Mouse (Mus musculus): ENCODE results near the gene Gm49405. TPM values are rescaled to one million over a fixed set of nuclear protein-coding genes. Genes with fewer than 3 reads are reported as not detected.
"Not testable (repeated sequence)": the region's sequence is repeated elsewhere in the genome, so short reads cannot be mapped to it uniquely, and the experiment has no call there.

The Gm49405 gene
- total RNA-seq, 4 experiments from 2014 or later: 0.86 to 2.4 (median 1.7) TPM

- no peak for DNase-seq (ENCODE audit: low spot score in 2 of 2)
Measured at GRCm38 (mm10) chr19:4013066-4013465, 12.6 kb downstream of the Gm49405 start.

DNA sequence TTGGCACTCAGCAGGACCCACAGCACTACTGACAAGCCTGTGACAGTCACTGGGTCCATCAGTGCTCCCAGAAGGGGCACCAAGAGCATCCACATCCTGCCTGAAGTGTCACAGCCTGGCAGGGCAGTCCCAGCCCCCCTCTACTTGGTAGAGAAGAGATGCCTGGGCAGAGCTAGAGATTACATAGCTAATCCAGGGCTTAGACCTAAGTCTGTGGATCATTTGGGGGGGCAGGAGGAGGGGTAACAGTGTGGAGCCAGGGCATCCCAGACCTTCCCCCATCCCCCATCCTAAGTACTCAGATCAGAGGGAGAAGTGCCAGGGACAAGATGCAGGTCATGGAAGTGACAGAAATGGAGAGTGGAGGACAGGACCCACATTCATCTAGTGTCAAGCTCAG is 14.4 kb downstream of the Gm49405 start:
- no peak for DNase-seq (ENCODE audit: low spot score in 2 of 2)

- DNase-seq (ENCODE audit: low spot score in 2 of 2): no peak
Measured at GRCm38 (mm10) chr19:4015635-4016034, 15.2 kb downstream of the Gm49405 start.

GRCm38 (mm10) chr19:4017921-4018587 is 17.6 kb downstream of the Gm49405 start:
- DNase-seq (ENCODE audit: low spot score in 2 of 2): no peak

- DNase-seq (ENCODE audit: low spot score in 2 of 2): peak; percentile 78 to 84
Measured at GRCm38 (mm10) chr19:4018743-4019583, 18.5 kb downstream of the Gm49405 start.

DNA sequence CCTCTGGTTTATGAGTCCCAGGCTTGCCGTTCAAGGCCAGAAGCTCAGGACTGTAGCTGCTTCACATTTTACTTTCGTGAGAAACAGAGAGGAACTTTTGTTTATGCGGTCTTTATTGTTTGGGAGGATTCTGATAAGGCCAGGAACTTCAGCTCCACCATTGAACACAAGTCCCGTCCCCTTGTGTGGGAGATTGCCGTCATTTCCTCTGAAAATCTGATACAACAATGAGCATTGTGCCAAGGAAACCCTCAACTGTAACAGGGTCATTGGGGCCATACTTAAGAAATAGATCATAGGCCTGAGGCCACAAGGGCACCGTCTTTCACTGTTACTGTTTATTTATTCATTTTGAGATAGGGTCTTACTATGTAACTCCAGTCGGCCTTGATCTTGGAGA is 22.8 kb downstream of the Gm49405 start:
- no peak for DNase-seq (ENCODE audit: low spot score in 2 of 2)

- DNase-seq (ENCODE audit: low spot score in 2 of 2): no peak
Measured at GRCm38 (mm10) chr19:4027576-4027975, 27.1 kb downstream of the Gm49405 start.

DNA sequence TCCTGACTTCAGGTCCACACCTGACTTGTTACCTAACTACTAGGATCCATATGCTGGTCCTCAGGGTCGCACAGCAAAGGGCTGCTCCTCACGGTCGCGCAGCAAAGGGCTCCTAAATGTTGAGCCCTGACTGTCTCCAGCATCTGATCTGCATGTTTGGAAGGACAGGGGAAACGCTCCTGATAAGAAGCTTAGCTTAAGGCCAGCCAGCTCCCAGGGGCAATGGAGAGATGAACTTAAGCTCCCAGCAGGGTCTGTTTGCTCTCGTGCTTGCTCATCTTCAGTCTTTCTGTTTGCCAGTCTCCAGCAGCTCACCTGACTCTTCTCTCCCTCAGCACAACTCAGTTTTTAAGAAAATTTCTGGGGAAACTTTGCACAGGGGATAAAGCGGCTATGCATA is 32.2 kb downstream of the Gm49405 start:
- DNase-seq (ENCODE audit: low spot score in 2 of 2): no peak

DNA sequence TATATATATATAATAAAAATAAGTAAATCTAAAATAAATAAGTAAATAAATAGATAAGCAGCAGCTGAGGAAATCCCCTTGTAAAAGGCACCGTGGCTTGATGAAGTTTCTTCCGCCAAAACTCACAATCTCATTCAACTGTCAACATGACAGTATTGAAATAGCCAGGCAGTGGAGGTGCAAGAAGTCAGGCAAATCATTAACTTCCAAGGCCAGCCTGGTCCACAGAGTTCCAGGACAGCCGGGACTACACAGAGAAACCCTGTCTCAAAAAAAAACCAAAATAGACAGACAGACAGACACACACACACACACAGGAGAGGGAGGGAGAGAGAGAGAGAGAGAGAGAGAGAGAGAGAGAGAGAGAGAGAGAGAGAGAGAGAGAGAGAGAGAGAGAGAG is 32.9 kb downstream of the Gm49405 start:
- DNase-seq (ENCODE audit: low spot score in 2 of 2): no peak

DNA sequence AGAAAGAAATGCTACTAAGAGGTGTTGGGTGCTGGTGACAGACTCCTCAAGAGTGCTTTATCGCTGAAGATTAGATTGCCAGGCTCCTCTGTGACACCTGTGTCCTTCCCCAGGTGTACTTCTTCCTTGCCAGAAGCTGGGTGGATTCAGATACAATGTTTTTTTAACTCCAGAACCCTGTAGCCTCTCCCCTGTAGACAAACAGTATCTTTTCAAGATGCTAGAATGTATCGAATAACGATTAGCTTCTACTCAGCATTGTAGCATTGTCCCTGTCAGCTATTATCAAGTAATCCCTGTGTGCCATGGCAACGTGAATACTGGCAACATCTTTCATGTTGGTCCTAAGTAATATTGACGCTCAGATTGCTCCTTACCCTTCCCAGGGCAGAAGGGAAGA is 33.3 kb downstream of the Gm49405 start:
- DNase-seq (ENCODE audit: low spot score in 2 of 2): no peak

DNA sequence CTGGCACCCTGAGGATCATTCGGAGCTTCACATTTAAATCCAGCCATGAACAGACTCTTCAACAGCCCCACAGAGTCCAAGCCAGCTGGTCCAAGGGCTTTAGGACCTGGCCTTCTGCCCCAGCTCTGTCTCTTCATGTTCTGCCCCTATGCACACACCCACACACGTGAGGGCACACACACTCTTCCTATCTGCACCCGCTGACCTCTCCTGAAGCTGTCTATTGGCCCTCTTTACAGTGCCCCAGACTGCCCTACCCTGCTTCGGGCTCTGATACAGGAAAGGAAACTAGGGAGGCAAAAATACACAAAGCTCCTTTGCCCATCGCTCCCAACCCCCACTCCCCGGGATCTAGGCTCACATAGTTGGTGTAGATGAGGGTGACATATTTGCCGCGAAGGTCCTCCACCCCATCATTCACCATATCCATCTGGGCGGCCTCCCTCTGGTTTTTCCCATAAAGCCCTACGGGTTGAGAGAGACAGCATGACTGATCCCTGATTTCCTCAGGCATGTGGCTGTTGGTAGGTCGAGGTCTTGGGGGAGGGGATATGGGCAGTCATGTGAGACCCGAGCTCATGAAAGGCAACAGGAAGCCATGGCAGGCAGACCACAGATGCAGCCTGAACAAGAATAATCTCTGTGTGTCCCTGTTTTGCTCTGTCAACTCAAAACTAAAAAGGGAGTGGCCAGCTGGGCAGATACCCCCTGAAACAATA is 36.1 kb downstream of the Gm49405 start:
- DNase-seq (ENCODE audit: low spot score in 2 of 2): no peak

- DNase-seq (ENCODE audit: low spot score in 2 of 2): not testable (repeated sequence)
Measured at GRCm38 (mm10) chr19:4037154-4037787, 36.8 kb downstream of the Gm49405 start.

DNA sequence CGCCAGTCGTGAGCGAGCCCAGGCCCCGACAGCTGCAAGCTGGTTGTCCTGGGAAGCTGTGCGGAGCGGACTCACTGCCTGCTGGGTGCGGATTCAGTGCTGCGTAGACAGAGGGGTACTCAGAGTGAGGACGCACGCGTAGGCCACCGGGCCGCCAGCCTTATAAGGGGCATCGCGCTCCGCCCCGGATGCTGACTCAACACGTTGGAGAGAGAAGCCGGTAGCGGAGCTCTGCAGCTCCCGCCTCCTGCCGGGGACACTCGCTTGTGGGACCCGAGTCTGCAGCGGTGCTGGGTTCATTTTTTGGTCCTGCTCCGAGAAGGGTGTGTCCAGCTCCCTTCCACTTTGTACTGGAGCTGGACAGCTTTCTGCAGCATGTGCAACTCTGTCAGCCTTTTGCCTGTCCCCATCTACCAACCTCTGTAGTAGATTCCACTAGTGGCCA is 37.4 kb downstream of the Gm49405 start, which contains the start of gene Gstp1:
Gene Gstp1, minus strand, starts transcription at position 198 of the 445 bp plus-strand sequence.
- DNase-seq (ENCODE audit: low spot score in 2 of 2): peak; percentile 88 to 91

GRCm38 (mm10) chr19:4040941-4041340 is 40.5 kb downstream of the Gm49405 start:
- not testable (repeated sequence) for DNase-seq (ENCODE audit: low spot score in 2 of 2)

DNA sequence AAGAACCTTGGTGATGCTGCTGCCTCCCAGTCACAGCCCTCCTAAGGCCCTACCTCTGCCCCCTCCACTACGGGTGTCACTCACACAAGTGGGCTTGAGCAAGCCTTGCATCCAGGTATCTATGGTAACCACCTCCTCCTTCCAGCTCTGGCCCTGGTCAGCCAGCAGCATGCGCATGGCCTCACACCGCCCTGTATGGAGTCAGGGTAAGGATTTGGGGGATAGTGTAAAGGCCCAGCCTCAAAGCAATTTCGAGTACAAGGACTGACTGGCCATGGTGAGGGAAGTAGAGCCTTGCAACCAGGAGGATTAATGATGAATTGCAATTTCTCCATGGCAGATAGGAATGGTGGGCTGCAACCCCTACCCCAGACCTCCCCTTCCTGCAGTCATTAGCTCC is 41.1 kb downstream of the Gm49405 start:
- DNase-seq (ENCODE audit: low spot score in 2 of 2): not testable (repeated sequence)

GRCm38 (mm10) chr19:4042124-4042523 is 41.7 kb downstream of the Gm49405 start:
- no peak for DNase-seq (ENCODE audit: low spot score in 2 of 2)

DNA sequence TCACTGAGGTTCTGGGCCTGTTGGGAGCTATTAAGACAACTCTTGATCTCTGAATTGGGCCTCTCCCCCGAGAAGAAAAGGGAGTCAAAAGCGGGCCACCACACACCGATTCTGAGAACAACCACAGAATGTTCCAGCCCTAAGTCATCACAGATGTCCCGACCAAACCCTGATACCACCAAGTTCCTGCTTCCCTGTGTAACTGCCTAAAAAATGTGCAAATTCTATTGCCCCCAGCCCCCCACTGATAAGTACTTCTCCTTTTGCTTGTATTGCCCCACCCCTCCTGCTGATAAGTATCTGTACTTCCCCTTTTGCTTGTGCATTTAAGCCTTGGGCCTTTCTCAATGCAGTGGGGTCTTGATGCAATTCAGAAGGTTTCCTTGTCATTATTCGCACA is 43.7 kb downstream of the Gm49405 start:
- not testable (repeated sequence) for DNase-seq (ENCODE audit: low spot score in 2 of 2)

DNA sequence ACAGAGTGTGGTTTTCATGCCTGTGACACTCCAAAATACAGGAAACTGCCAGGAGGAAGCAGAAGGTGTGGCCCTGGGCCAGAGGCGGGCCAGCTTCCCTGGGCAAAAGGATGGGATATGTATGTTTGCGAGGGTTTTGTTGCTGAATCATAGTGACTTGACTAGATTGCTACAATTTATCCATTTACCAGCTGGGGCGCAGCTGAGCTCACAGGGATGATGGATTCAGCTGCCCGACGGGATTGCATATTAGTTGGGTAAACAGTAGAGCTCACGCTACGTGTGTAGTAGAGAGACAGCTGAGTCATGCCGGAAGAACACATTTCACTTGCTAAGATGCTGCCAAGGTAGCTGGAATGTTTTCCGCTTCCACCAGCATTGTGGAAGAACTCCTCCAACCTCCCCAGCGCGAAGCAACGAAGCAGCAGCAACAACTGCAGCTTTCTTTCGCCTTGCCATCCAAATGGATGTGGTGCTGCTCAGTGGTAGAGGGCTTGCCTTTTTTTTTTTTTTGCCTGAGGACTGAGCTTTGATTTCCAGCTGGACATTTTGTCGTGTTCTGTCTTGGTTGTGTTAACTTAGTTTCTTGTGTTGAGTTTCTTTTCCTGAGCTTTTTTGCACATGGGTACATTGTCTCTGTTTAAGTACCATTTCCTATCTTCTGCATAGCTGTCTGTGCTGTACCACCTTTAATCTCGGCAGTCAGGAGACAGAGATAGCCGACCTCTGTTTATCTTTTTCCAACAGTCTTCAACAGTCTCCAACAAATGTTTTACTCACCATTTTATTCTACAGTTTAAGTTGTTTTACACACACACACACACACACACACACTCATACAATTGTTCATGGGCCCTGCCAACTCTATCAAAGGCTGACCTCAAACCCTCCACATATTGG is 45.8 kb downstream of the Gm49405 start, which contains the start of gene Gstp2:
Gene Gstp2, minus strand, starts transcription at position 58 of the 900 bp plus-strand sequence.
- peak; percentile 84 to 86 for DNase-seq (ENCODE audit: low spot score in 2 of 2)

- no peak for DNase-seq (ENCODE audit: low spot score in 2 of 2)
Measured at GRCm38 (mm10) chr19:4046866-4047254, 46.4 kb downstream of the Gm49405 start.

GRCm38 (mm10) chr19:4047859-4048258 is 47.4 kb downstream of the Gm49405 start:
- DNase-seq (ENCODE audit: low spot score in 2 of 2): peak in 1 of 2 experiments; percentile 73
